Comparison of ENCODE assay signal across 1 mouse cellular context in the genomic region with DNA sequence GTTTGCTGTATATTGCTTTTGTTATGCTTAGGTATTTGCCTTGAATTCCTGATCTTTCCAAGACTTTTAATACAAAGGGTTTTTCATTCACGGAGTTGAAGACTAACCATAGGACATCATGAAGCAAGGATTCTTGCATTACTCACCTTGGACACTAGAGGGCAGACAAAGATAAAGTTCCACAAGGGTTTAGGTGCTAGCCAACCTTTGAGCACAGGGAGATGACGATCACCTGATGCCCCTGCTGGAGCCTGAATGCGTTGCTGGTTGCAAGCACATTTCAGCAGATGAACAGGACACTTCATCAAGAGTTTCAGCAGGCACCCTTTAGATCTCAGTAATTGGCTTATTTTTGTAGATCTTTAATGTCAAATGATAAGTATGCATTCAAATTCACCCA.
A peak's percentile ranks its signal among the peaks of the same experiment; 100 is the strongest.
TF ChIP-seq lines count a peak whose summit lies in the region.

No protein-coding gene starts in this region.

TF ChIP-seq in CH12.LX, 34 proteins besides CTCF, POLR2A, EP300 and RAD21 (continued from another document):
- peak; percentile 69; the same call in 1 of the 2 replicates for TF ChIP-seq MYC (IDR thresholded peaks at IDR 0.05; ENCODE audit: low read depth, low read length)
- no peak for TF ChIP-seq ZKSCAN1 (IDR thresholded peaks at IDR 0.05; ENCODE audit: borderline replicate concordance, low read depth, low read length)
- TF ChIP-seq NELFE (IDR thresholded peaks at IDR 0.05; ENCODE audit: low read depth, low read length): peak; percentile 48; the same call in 1 of the 2 replicates
- no peak for TF ChIP-seq ZMIZ1 (IDR thresholded peaks at IDR 0.05; ENCODE audit: low read depth, low read length)
- TF ChIP-seq MAFK (IDR thresholded peaks at IDR 0.05; ENCODE audit: insufficient replicate concordance, low read length): no peak
- no peak for TF ChIP-seq ELF1 (IDR thresholded peaks at IDR 0.05; ENCODE audit: low read depth, low read length)
- no peak for TF ChIP-seq SIN3A (IDR thresholded peaks at IDR 0.05; ENCODE audit: low read length)
- no peak for TF ChIP-seq BHLHE40 (IDR thresholded peaks at IDR 0.05; ENCODE audit: low read depth, low read length)
- TF ChIP-seq JUND (conservative IDR thresholded peaks at IDR 0.05; ENCODE audit: low read depth, low read length): peak; percentile 45
- TF ChIP-seq PAX5 (IDR thresholded peaks at IDR 0.05; ENCODE audit: low read length): no peak
- TF ChIP-seq GABPA (IDR thresholded peaks at IDR 0.05; ENCODE audit: insufficient replicate concordance, low read depth, low read length): no peak
- no peak for TF ChIP-seq RCOR1 (conservative IDR thresholded peaks at IDR 0.05; ENCODE audit: low read depth, low read length)
- no peak for TF ChIP-seq KAT2A (IDR thresholded peaks at IDR 0.05; ENCODE audit: insufficient replicate concordance, low read length)
- no peak for TF ChIP-seq MXI1 (IDR thresholded peaks at IDR 0.05; ENCODE audit: low read depth, low read length)
- TF ChIP-seq SMC3 (IDR thresholded peaks at IDR 0.05; ENCODE audit: low read depth, low read length): peak; percentile 87
TF ChIP-seq in CH12.LX: peak in this region for 8.
